Mouse (Mus musculus): ENCODE data around the gene Kdm6b. TPM values are rescaled to one million over a fixed set of nuclear protein-coding genes. Genes with fewer than 3 reads are reported as not detected.
"Not testable (repeated sequence)": the region's sequence is repeated elsewhere in the genome, so short reads cannot be mapped to it uniquely, and the experiment has no call there.

Gene Kdm6b
- total and polyA plus RNA-seq, 3 experiments = 0.66 to 7.2 (median 5.7) TPM

- TF ChIP-seq MAFK (IDR thresholded peaks at IDR 0.05; ENCODE audit: insufficient replicate concordance, low read length) = no peak
- TF ChIP-seq MAX (IDR thresholded peaks at IDR 0.05; ENCODE audit: low read length) = no peak; the same call in 1 of the 2 replicates
- TF ChIP-seq MXI1 (IDR thresholded peaks at IDR 0.05; ENCODE audit: low read depth, low read length) = peak; percentile 93
- peak; percentile 70; the same call in 1 of the 2 replicates for TF ChIP-seq MEF2A (IDR thresholded peaks at IDR 0.05; ENCODE audit: borderline replicate concordance, low read depth, low read length)
- no peak for TF ChIP-seq JUND (conservative IDR thresholded peaks at IDR 0.05; ENCODE audit: low read depth, low read length)
- TF ChIP-seq ELF1 (IDR thresholded peaks at IDR 0.05; ENCODE audit: low read depth, low read length) = peak; percentile 81
- TF ChIP-seq HCFC1 (IDR thresholded peaks at IDR 0.05; ENCODE audit: low read depth, low read length) = peak; percentile 95
Observed at GRCm38 (mm10) chr11:69395634-69396373, 17.7 kb downstream of the Kdm6b start (continued).

- H3K4me3 ChIP-seq (replicated peaks in 1 of 3; ENCODE audit: low read depth in 2 of 3, low read length in 2 of 3, poor library complexity in 1 of 3) = peak within 1 kb of the TSS; percentile 72 to 96 (median 78)
- dilution Hi-C loops (cut with MboI; ENCODE audit: extremely low pct_ligation_motif_present, extremely low pct_unique_long_range_greater_than_20kb, low sequenced_read_pairs); H3K27me3 ChIP-seq (replicated peaks); H3K9me3 ChIP-seq (replicated peaks; ENCODE audit: low read length): not testable (repeated sequence)
- in situ Hi-C loops (cut with MboI; ENCODE audit: low pct_ligation_motif_present, low pct_unique_long_range_greater_than_20kb, low sequenced_read_pairs) = loop anchor here (5.0 kb wide), 2 partner anchors 37 to 128 kb away; no protein-coding TSS in a partner anchor
- peak; percentile 96 for DNase-seq (ENCODE audit: extremely low read depth)
- peaks cover 0 to 12% of the 10 kb centered on the region in 2 experiments; a peak in 2 of 4 replicates for H3K4me1 ChIP-seq (ENCODE audit: control insufficient read depth in 1 of 2, insufficient read depth in 2 of 2)
- H3K79me2 ChIP-seq (replicated peaks; ENCODE audit: control insufficient read depth, extremely low read depth, insufficient read depth, poor library complexity, severe bottlenecking) = peaks cover 13% of the 10 kb centered on the region
- H3K36me3 ChIP-seq (replicated peaks in 1 of 2; ENCODE audit: control insufficient read depth in 1 of 2, insufficient read depth in 1 of 2, low read length in 1 of 2) = peaks cover 21 to 32% of the 10 kb centered on the region in 2 experiments
- H3K9ac ChIP-seq (ENCODE audit: insufficient read depth, low read depth) = peak within 1 kb of the TSS; percentile 99
- TF ChIP-seq ZMIZ1 (IDR thresholded peaks at IDR 0.05; ENCODE audit: low read depth, low read length) (peak; percentile 30; the same call in 1 of the 2 replicates), KAT2A (IDR thresholded peaks at IDR 0.05; ENCODE audit: insufficient replicate concordance, low read length) (0 out of 2 replicates have a peak, but pooled peaks have one; percentile 79), MXI1 (IDR thresholded peaks at IDR 0.05; ENCODE audit: low read depth, low read length) (peak; percentile 56), SIN3A (IDR thresholded peaks at IDR 0.05; ENCODE audit: low read length) (peak; percentile 95), UBTF (IDR thresholded peaks at IDR 0.05; ENCODE audit: low read depth, low read length) (0 out of 2 replicates have a peak, but pooled peaks have one; percentile 31), GABPA (IDR thresholded peaks at IDR 0.05; ENCODE audit: insufficient replicate concordance, low read depth, low read length) (peak; percentile 13; the same call in 1 of the 2 replicates), POLR2A (IDR thresholded peaks at IDR 0.05; ENCODE audit: low read depth, low read length) (peak; percentile 48; the same call in 1 of the 2 replicates), ELF1 (IDR thresholded peaks at IDR 0.05; ENCODE audit: low read depth, low read length) (peak; percentile 83), MEF2A (IDR thresholded peaks at IDR 0.05; ENCODE audit: borderline replicate concordance, low read depth, low read length) (0 out of 2 replicates have a peak, but pooled peaks have one; percentile 38), MAX (IDR thresholded peaks at IDR 0.05; ENCODE audit: low read length) (peak; percentile 92), POLR2AphosphoS2 (IDR thresholded peaks at IDR 0.05; ENCODE audit: low read depth, low read length) (peak; percentile 25; the same call in 1 of the 2 replicates), MAZ (IDR thresholded peaks at IDR 0.05; ENCODE audit: low read depth, low read length) (peak; percentile 54; the same call in 1 of the 2 replicates), NELFE (IDR thresholded peaks at IDR 0.05; ENCODE audit: low read depth, low read length) (peak; percentile 47; the same call in 1 of the 2 replicates), TBP (conservative IDR thresholded peaks at IDR 0.05; ENCODE audit: low read depth, low read length) (peak; percentile 42; the same call in 1 of the 2 replicates), IRF4 (IDR thresholded peaks at IDR 0.05; ENCODE audit: low read depth, low read length) (peak; percentile 64), MYC (IDR thresholded peaks at IDR 0.05; ENCODE audit: low read depth, low read length) (peak; percentile 74; the same call in 1 of the 2 replicates), TCF12 (IDR thresholded peaks at IDR 0.05; ENCODE audit: low read depth, low read length) (peak; percentile 68), NRF1 (IDR thresholded peaks at IDR 0.05; ENCODE audit: low read depth, low read length) (peak; percentile 67)
- H3K27ac ChIP-seq (ENCODE audit: insufficient read depth, low read depth) = peak within 1 kb of the TSS; percentile 93
- peak within 1 kb of the TSS; percentile 76 for H3K4me2 ChIP-seq (ENCODE audit: insufficient read depth, low read depth, poor library complexity, severe bottlenecking)
Observed at GRCm38 (mm10) chr11:69395235-69395633, 18.2 kb downstream of the Kdm6b start, which contains the start of the genes Naa38 and Cyb5d1. Gene Naa38, plus strand, starts transcription at chr11:69395487. Gene Cyb5d1, minus strand, starts transcription at chr11:69395631.
